Mouse (Mus musculus) kidney, adult 2 months (tissue): ENCODE measurements at regions not wholly inside any gene's neighbourhood (a gene's known extent, or its start where the extent isn't known, plus 50 kb on each side); places are given as distances from the start of the nearest gene placed in this dataset.

Experiments used
- CTCF ChIP-seq: fragments of 200-500 bp; conservative IDR thresholded peaks from 2 replicates; pipeline ENCODE4 v1.5.1; 2011; ENCODE audit warnings: low read depth, mild to moderate bottlenecking, control low read depth, low read length, moderate library complexity, mixed read lengths; ENCODE audit not compliant: insufficient read depth, insufficient read length
- POLR2A ChIP-seq: fragments of 200-500 bp; IDR thresholded peaks from one replicate; pipeline ENCODE4 v1.6.1; 2011; ENCODE audit warnings: low read depth, low read length, control low read depth

DNA sequence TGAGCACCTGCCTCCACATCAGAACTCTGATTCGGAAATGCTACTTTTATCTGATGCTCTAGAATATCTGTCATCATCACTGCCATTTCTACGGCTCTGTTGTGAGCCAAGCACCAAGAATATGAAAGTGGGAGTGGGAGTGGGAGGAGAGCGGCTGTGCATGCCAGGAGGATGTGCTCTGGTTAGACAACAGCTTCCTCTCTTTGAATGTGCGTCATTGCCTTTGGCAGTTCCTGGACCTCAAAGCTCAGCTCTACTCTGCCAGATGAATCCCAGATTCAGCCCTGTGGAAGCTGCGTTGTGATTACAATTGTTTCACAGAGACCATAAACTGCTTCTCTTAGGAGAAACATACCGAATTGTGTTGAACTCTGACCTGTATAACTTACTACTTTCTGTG lies 106.8 kb upstream of the Tnfaip3 start:
- no peak for TF ChIP-seq POLR2A
- no peak for TF ChIP-seq CTCF
